Mouse (Mus musculus): Measurements from ENCODE around the gene Plch2.

GRCm38 (mm10) chr4:154940156-154940555 lies 116.4 kb downstream of the Plch2 start:
- TF ChIP-seq CTCF (IDR thresholded peaks at IDR 0.05; ENCODE audit: extremely low read depth, insufficient read length, insufficient replicate concordance, low read depth, low read length) (no peak), POLR2A (IDR thresholded peaks at IDR 0.05; ENCODE audit: low read depth, low read length) (no peak)
